Mouse (Mus musculus): ENCODE data around the gene Olfr670. TPM values are rescaled to one million over a fixed set of nuclear protein-coding genes. Genes with fewer than 3 reads are reported as not detected.
"Not testable (repeated sequence)": the region's sequence is repeated elsewhere in the genome, so short reads cannot be mapped to it uniquely, and the experiment has no call there.

Olfr670 gene
- not detected in 2 replicates for polyA plus RNA-seq (2014; fragmentation: Nextera tagmentation; extraction: Ambion mirVana)

DNA sequence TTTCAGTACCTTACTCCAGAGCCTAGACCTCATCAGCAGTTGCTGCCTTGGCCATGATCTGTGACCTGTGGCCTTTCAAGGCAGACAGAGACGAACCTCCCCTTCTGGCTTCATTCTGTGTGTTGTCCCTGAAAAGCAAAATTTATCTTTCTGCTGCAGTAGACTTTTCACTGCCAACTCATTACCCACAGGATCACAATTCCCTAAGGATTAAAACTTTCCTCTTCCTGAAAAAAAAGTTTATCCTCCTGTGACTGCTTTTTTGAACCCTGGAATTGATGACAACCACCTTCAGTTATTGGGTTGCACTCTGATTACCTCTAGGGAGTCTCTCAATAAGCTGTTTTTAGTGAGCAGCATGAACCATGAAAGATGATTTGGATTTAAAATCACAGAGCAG lies at the start of gene Olfr670:
Olfr670 (minus strand) TSS at position 101 of the 400 bp plus-strand sequence.
- Histone ChIP-seq H3K27ac (ENCODE audit: low read depth, low read length) (no peak within 1 kb of the TSS), H3K9ac (ENCODE audit: low read length) (no peak within 1 kb of the TSS), H3K4me3 (ENCODE audit: low read depth, low read length) (no peak within 1 kb of the TSS), H3K9me3 (ENCODE audit: control insufficient read depth, low read length) (no peaks in the 10 kb centered on the region), H3K4me2 (ENCODE audit: low read depth, low read length, severe bottlenecking) (no peak within 1 kb of the TSS), H3K27me3 (ENCODE audit: control insufficient read depth, insufficient read depth, low read length) (no peaks in the 10 kb centered on the region), H3K4me1 (replicated peaks; ENCODE audit: control insufficient read depth, insufficient read depth, low read length) (no peaks in the 10 kb centered on the region), H3K36me3 (ENCODE audit: control insufficient read depth, insufficient read depth, low read length) (no peaks in the 10 kb centered on the region)
- ATAC-seq (replicated peaks; ENCODE audit: low FRiP score) (no peak), DNase-seq (ENCODE audit: low spot score) (no peak)
- WGBS: 90% methylated on average over 1 of the region's 1 CpGs

DNA sequence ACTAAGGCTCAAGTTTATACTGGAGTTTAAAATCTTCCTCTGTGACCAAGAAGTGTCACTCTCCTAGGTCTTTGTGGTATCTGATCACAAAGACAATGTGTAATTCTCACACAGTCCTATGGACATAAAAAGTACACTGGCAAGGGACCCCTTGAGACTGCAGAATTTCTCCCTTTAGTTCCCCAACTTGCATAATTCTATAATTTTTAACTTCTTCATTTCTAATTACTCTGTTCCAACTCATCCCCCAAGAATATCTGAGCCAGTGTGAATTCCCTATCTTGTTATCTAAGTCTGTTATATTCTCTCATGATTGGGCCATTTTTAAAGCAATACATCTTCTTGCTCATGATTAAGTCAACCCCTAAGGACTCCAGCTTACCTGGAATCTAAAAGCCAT lies 39.5 kb upstream of the Olfr670 start, which contains the start of gene Olfr672:
Olfr672 (minus strand) TSS at position 101 of the 400 bp plus-strand sequence.
- Histone ChIP-seq H3K9ac (ENCODE audit: low read length) (no peak within 1 kb of the TSS), H3K9me3 (ENCODE audit: control insufficient read depth, low read length) (no peaks in the 10 kb centered on the region), H3K27ac (ENCODE audit: low read depth, low read length) (no peak within 1 kb of the TSS), H3K27me3 (ENCODE audit: control insufficient read depth, insufficient read depth, low read length) (no peaks in the 10 kb centered on the region), H3K4me1 (replicated peaks; ENCODE audit: control insufficient read depth, insufficient read depth, low read length) (no peaks in the 10 kb centered on the region), H3K4me3 (ENCODE audit: low read depth, low read length) (no peak within 1 kb of the TSS), H3K36me3 (ENCODE audit: control insufficient read depth, insufficient read depth, low read length) (no peaks in the 10 kb centered on the region), H3K4me2 (ENCODE audit: low read depth, low read length, severe bottlenecking) (no peak within 1 kb of the TSS)
- ATAC-seq (replicated peaks; ENCODE audit: low FRiP score) (no peak), DNase-seq (ENCODE audit: low spot score) (no peak)

DNA sequence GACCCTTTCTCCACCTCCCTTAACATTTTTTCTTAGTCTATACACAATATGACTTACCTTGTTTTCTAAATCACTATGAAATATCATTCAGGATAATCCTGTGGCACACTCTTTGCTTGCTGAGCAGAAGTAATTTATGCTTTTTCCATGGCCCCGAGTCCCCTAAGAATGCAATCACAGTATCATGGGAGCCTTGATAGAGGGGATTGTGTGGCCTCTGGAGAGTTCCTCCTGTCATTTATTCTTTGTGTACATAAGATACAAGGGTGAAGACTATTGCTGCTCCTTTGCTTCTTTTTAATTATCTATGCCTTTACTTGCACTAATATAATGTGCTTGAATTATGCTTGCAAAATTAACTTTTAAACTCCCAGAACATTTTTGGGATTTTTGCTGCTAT lies 16.6 kb upstream of the Olfr670 start, which contains the start of gene Olfr671:
Olfr671 (minus strand) TSS at position 101 of the 400 bp plus-strand sequence.
- Histone ChIP-seq H3K4me3 (ENCODE audit: low read depth, low read length) (no peak within 1 kb of the TSS), H3K4me2 (ENCODE audit: low read depth, low read length, severe bottlenecking) (no peak within 1 kb of the TSS), H3K36me3 (ENCODE audit: control insufficient read depth, insufficient read depth, low read length) (no peaks in the 10 kb centered on the region), H3K27me3 (ENCODE audit: control insufficient read depth, insufficient read depth, low read length) (no peaks in the 10 kb centered on the region), H3K9me3 (ENCODE audit: control insufficient read depth, low read length) (no peaks in the 10 kb centered on the region), H3K27ac (ENCODE audit: low read depth, low read length) (no peak within 1 kb of the TSS), H3K4me1 (replicated peaks; ENCODE audit: control insufficient read depth, insufficient read depth, low read length) (no peaks in the 10 kb centered on the region), H3K9ac (ENCODE audit: low read length) (no peak within 1 kb of the TSS)
- ATAC-seq (replicated peaks; ENCODE audit: low FRiP score) (no peak), DNase-seq (ENCODE audit: low spot score) (no peak)
- WGBS: 81% methylated on average over 1 of the region's 1 CpGs

DNA sequence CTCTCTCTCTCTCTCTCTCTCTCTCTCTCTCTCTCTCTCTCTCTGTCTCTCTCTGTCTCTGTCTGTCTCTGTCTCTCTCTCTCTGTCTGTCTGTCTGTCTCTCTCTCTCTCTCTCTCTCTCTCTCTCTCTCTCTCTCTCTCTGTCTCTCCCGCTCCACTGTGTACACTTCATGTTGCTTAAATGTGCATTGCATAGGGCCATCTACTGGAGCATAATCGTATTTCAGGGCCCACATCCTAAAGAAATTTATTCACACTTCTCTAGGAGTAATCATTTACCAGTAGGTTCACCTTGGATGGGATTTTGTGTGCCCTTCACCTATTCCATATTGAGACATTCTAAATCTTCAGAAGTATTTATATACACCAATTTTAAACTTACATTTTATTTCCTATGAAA lies 10.1 kb upstream of the Olfr670 start:
- DNase-seq (ENCODE audit: low spot score): not testable (repeated sequence)

DNA sequence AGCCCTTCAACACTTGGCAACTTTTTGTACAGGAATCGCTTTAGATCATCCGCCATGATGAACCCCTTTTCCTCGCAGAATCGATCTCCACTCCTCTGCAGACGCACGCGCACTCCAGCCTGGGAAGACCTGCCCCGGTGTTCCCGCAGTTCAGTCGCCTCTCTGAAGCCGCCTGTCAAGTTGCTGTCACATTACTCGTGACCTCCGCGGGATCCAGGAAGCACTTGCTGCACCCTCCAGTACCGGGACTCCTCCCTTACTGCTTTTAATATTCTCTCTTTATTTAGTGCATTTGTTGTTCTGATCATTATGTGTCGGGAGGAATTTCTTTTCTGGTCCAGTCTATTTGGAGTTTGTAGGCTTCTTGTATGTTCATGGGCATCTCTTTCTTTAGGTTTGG lies 12.2 kb downstream of the Olfr670 start:
- H3K9ac ChIP-seq (ENCODE audit: low read length); H3K9me3 ChIP-seq (ENCODE audit: control insufficient read depth, low read length); H3K4me2 ChIP-seq (ENCODE audit: low read depth, low read length, severe bottlenecking); H3K27ac ChIP-seq (ENCODE audit: low read depth, low read length); H3K4me3 ChIP-seq (ENCODE audit: low read depth, low read length); H3K4me1 ChIP-seq (replicated peaks; ENCODE audit: control insufficient read depth, insufficient read depth, low read length); DNase-seq (ENCODE audit: low spot score); H3K36me3 ChIP-seq (ENCODE audit: control insufficient read depth, insufficient read depth, low read length); ATAC-seq (replicated peaks; ENCODE audit: low FRiP score); H3K27me3 ChIP-seq (ENCODE audit: control insufficient read depth, insufficient read depth, low read length): not testable (repeated sequence)
- WGBS: 94% methylated on average over 16 of the region's 16 CpGs

More for the DNA sequence above, 10.1 kb upstream of the Olfr670 start:
- not testable (repeated sequence) for H3K36me3 ChIP-seq (ENCODE audit: control insufficient read depth, insufficient read depth, low read length); H3K4me2 ChIP-seq (ENCODE audit: low read depth, low read length, severe bottlenecking); H3K9me3 ChIP-seq (ENCODE audit: control insufficient read depth, low read length); H3K9ac ChIP-seq (ENCODE audit: low read length); H3K27me3 ChIP-seq (ENCODE audit: control insufficient read depth, insufficient read depth, low read length); H3K4me3 ChIP-seq (ENCODE audit: low read depth, low read length); ATAC-seq (replicated peaks; ENCODE audit: low FRiP score); H3K27ac ChIP-seq (ENCODE audit: low read depth, low read length); H3K4me1 ChIP-seq (replicated peaks; ENCODE audit: control insufficient read depth, insufficient read depth, low read length)
- 78% methylated on average over 2 of the region's 2 CpGs for WGBS

DNA sequence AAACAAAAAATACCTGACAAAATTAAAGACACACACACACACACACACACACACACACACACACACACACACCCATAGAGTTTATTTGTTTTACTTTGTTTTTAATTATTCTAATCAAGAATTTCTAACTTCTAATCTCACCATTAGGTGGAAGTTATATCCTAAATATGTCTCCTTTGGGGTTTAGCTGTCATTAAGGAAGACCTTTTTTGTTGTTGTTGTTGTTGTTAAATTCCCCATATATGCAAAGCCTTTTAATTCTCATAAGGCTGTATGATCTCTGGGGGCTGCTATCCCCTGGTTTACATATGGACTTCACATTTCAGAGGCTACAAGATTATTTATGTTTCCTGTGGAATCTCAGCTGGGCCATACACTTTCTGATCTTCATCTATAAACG lies 28.5 kb downstream of the Olfr670 start, which contains the start of gene Olfr669:
Olfr669 (plus strand) TSS at position 301 of the 400 bp plus-strand sequence.
- no peak within 1 kb of the TSS for H3K27ac ChIP-seq (ENCODE audit: low read depth, low read length)
- no peaks in the 10 kb centered on the region for H3K27me3 ChIP-seq (ENCODE audit: control insufficient read depth, insufficient read depth, low read length)
- no peaks in the 10 kb centered on the region for H3K4me1 ChIP-seq (replicated peaks; ENCODE audit: control insufficient read depth, insufficient read depth, low read length)
- H3K4me3 ChIP-seq (ENCODE audit: low read depth, low read length): no peak within 1 kb of the TSS
- ATAC-seq (replicated peaks; ENCODE audit: low FRiP score) (no peak), DNase-seq (ENCODE audit: low spot score) (no peak)
- no peaks in the 10 kb centered on the region for H3K36me3 ChIP-seq (ENCODE audit: control insufficient read depth, insufficient read depth, low read length)
- 79% methylated on average over 1 of the region's 1 CpGs for WGBS
- H3K9ac ChIP-seq (ENCODE audit: low read length): no peak within 1 kb of the TSS
- H3K4me2 ChIP-seq (ENCODE audit: low read depth, low read length, severe bottlenecking): no peak within 1 kb of the TSS
- H3K9me3 ChIP-seq (ENCODE audit: control insufficient read depth, low read length): no peaks in the 10 kb centered on the region

DNA sequence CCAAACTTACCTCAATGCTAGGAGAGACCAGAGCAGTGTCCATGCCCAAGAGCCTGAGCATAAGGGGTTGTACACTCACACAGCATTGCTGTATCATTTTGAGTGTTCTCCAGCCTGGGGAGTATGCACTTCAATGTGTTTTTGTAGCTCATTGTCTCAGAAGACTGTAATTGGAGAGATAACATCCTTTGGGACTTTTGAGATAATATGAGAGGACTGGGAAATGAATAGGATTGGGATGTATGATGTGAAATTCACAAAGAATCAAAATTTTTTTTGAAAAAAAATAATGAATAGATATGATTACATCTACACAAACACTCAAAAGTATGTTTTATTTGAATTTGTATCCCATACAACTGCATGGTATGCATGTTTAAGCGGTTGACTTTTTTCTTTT lies 34.5 kb downstream of the Olfr670 start, which contains the start of gene Olfr668:
Olfr668 (minus strand) TSS at position 101 of the 400 bp plus-strand sequence.
- H3K4me1 ChIP-seq (replicated peaks; ENCODE audit: control insufficient read depth, insufficient read depth, low read length): no peaks in the 10 kb centered on the region
- ATAC-seq (replicated peaks; ENCODE audit: low FRiP score) (no peak), DNase-seq (ENCODE audit: low spot score) (no peak)
- H3K9ac ChIP-seq (ENCODE audit: low read length): no peak within 1 kb of the TSS
- H3K9me3 ChIP-seq (ENCODE audit: control insufficient read depth, low read length): no peaks in the 10 kb centered on the region
- H3K4me3 ChIP-seq (ENCODE audit: low read depth, low read length): no peak within 1 kb of the TSS
- no peak within 1 kb of the TSS for H3K27ac ChIP-seq (ENCODE audit: low read depth, low read length)
- no peaks in the 10 kb centered on the region for H3K36me3 ChIP-seq (ENCODE audit: control insufficient read depth, insufficient read depth, low read length)
- WGBS: 81% methylated on average over 1 of the region's 1 CpGs
- no peak within 1 kb of the TSS for H3K4me2 ChIP-seq (ENCODE audit: low read depth, low read length, severe bottlenecking)
- H3K27me3 ChIP-seq (ENCODE audit: control insufficient read depth, insufficient read depth, low read length): no peaks in the 10 kb centered on the region

DNA sequence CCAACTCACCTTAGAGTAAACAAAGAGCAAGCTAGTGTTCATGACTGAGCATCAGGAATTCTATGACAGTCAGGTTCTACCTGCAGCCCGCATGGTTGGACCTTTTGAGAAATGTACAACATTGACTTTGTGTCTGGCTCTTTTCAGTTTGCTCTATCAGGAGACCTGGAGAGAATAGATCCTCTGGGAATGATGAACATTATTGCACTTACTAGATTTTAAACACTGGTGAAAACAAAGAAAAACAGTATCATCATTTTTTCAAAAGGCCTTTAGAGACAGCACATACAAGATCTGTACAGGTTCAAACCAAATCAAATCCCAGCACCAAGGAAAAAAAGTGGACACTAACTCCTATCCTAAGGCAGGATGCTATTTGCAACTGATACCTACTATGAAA lies 41.0 kb downstream of the Olfr670 start, which contains the start of gene Olfr667:
Olfr667 (minus strand) TSS at position 101 of the 400 bp plus-strand sequence.
- Histone ChIP-seq H3K4me1 (replicated peaks; ENCODE audit: control insufficient read depth, insufficient read depth, low read length) (no peaks in the 10 kb centered on the region), H3K36me3 (ENCODE audit: control insufficient read depth, insufficient read depth, low read length) (no peaks in the 10 kb centered on the region), H3K9ac (ENCODE audit: low read length) (no peak within 1 kb of the TSS), H3K27me3 (ENCODE audit: control insufficient read depth, insufficient read depth, low read length) (no peaks in the 10 kb centered on the region), H3K9me3 (ENCODE audit: control insufficient read depth, low read length) (no peaks in the 10 kb centered on the region), H3K27ac (ENCODE audit: low read depth, low read length) (no peak within 1 kb of the TSS), H3K4me3 (ENCODE audit: low read depth, low read length) (no peak within 1 kb of the TSS), H3K4me2 (ENCODE audit: low read depth, low read length, severe bottlenecking) (no peak within 1 kb of the TSS)
- DNase-seq (ENCODE audit: low spot score) (no peak), ATAC-seq (replicated peaks; ENCODE audit: low FRiP score) (no peak)
- 86% methylated on average over 1 of the region's 1 CpGs for WGBS
